Mouse (Mus musculus) limb, embryonic 10.5 days (tissue): ENCODE data around the gene Ttc23l. TPM values are rescaled to one million over a fixed set of nuclear protein-coding genes. Genes with fewer than 3 reads are reported as not detected.
"Not testable (repeated sequence)": the region's sequence is repeated elsewhere in the genome, so short reads cannot be mapped to it uniquely, and the experiment has no call there.

Experiments used
- DNase-seq: peaks from one replicate; pipeline ENCODE4 v3.0.0-alpha.2; 2017; ENCODE audit warnings: low spot score
- H3K27ac ChIP-seq: fragments of 300-500 bp; sonication (generic); 2 replicates; pipeline ENCODE4 v1.5.1; 2016; ENCODE audit warnings: mild to moderate bottlenecking
- H3K27me3 ChIP-seq: fragments of 300-500 bp; sonication (generic); 2 replicates; pipeline ENCODE4 v1.6.1; 2016; ENCODE audit warnings: low read depth, mild to moderate bottlenecking; ENCODE audit not compliant: poor library complexity, severe bottlenecking
- H3K36me3 ChIP-seq: fragments of 300-500 bp; sonication (generic); 2 replicates; pipeline ENCODE4 v1.6.1; 2016; ENCODE audit warnings: mild to moderate bottlenecking, moderate library complexity
- H3K4me1 ChIP-seq: fragments of 300-500 bp; sonication (generic); 2 replicates; pipeline ENCODE4 v1.6.1; 2016
- H3K4me3 ChIP-seq: fragments of 300-500 bp; sonication (generic); 2 replicates; pipeline ENCODE4 v1.5.1; 2016; ENCODE audit warnings: mild to moderate bottlenecking, moderate library complexity
- H3K9me3 ChIP-seq: fragments of 300-500 bp; sonication (generic); replicated peaks from 2 replicates; pipeline ENCODE4 v1.6.1; 2016; ENCODE audit warnings: mild to moderate bottlenecking
- WGBS: fragments of 180-500 bp; shearing (Covaris S2); methylation state at CpG from one replicate; pipeline ENCODE4 v1.1.7; 2016; 5-methylcytosine and 5-hydroxymethylcytosine counted together
- polyA plus RNA-seq: library from polyadenylated mRNA; unstranded; fragments of >200 nt; fragmentation: Nextera tagmentation; extraction: Ambion mirVana; gene quantifications from 2 replicates; pipeline ENCODE4 v1.2.1, GENCODE M21; 2016

Gene Ttc23l
- polyA plus RNA-seq, 1 experiment from 2014 or later = not detected

DNA sequence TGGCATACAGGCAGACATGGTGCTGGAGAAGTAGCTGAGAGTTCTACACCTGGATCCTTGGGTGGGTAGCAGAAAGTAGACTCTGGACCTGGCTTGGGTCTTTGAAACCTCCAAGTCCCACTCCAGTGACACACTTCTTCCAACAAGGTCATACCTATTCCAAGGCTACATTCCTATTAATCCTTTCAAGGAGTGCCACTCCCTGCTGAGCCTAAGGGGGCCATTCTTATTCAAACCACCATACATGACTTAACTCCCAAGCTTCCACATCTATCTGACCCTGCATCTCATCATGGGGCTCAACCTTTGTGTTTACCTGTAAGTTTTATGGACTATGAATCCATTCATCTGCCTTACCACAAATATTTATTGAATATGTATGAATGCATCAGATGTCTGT, 3.8 kb upstream of the Ttc23l start:
- Histone ChIP-seq H3K4me1 (no peaks in the 10 kb centered on the region), H3K27ac (no peak overlapping the region), H3K9me3 (no peaks in the 10 kb centered on the region), H3K4me3 (no peak overlapping the region), H3K36me3 (peaks cover 10% of the 10 kb centered on the region), H3K27me3 (no peaks in the 10 kb centered on the region)
- no peak for DNase-seq

DNA sequence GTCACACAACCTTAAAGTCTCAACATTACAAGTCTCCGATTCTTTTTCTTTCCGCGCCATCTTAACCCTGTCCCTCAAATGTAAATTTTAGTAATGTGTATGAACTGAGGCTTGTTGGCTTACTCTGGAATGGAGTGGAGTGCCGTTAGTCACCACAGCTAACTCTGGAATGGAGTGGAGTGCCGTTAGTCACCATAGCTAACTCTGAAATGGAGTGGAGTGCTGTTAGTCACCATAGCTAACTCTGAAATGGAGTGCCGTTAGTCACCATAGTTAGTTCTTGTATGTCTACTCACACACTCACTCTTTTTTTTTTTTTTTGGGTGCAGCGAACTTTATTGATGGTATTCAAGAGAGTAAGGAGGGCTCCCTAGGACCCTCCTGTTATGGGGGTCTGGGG, 1.5 kb upstream of the Ttc23l start:
- Histone ChIP-seq H3K36me3 (no peaks in the 10 kb centered on the region), H3K4me1 (no peaks in the 10 kb centered on the region), H3K9me3 (no peaks in the 10 kb centered on the region), H3K4me3 (no peak overlapping the region), H3K27me3 (no peaks in the 10 kb centered on the region), H3K27ac (no peak overlapping the region)
- WGBS = 94% methylated on average over 7 of the region's 7 CpGs
- DNase-seq = no peak

DNA sequence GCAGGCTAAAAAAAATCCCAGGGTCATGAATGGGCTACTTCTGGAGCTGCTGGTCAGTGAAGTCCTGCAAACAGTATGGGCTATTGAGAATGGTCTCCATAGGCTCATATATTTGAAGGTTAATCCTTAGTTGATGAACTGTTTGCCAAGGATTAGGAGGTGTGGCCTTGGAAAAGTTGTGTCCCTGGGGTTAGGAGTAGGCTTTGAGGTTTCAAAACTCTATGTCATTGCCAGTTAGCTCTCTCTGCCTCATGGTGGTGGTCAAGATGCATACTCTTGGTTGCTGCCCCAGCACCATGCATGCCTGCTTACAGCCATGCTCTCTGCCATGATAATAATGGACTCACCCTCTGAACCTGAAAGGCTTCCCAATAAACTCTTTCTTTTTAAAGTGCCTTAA, 4.1 kb downstream of the Ttc23l start:
- H3K4me1 ChIP-seq = no peaks in the 10 kb centered on the region
- H3K27me3 ChIP-seq = no peaks in the 10 kb centered on the region
- H3K9me3 ChIP-seq = no peaks in the 10 kb centered on the region
- no peaks in the 10 kb centered on the region for H3K36me3 ChIP-seq
- no peak overlapping the region for H3K27ac ChIP-seq
- DNase-seq = no peak
- no peak overlapping the region for H3K4me3 ChIP-seq

DNA sequence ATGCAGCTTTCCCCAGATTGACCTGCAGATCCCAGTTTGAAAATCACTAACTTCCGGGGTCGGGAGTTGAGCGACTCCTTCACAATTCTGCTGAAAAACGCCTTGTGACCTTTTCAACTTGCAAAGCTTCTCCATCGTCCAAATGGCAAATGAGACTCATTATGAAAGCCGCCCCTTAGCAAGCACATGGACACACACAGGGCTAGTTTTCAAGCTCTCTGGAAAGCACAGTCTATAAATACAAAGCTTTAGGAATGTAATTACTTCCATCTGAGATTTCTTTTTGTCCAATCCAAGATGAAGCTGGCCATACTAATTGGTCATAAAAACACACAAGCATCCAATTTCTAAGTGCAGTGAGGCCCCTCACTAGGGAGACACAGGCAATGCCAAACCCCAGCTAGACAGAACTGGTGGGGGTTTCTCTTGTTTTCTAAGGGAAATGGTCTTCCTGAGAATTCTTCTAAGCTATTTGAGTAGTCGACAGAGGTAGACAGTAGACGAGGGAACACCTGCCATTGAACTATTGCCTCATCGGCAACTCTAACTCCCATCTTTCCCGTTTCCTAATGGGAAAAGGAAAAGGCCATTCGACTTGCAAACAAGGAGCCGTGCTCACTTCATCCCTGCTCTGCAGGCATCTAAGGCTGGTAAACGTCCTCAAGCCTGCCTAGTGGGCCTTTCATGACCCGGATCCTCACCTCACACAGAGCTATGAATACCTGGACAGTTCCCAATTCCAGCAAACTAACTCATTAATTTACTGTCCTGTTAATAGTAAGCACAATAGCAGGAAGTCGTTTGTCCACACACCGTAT, 18.0 kb downstream of the Ttc23l start:
- DNase-seq = peak; percentile 50
- Histone ChIP-seq H3K36me3 (no peaks in the 10 kb centered on the region), H3K27me3 (no peaks in the 10 kb centered on the region), H3K4me3 (no peak overlapping the region; the same call in 1 of the 2 replicates), H3K4me1 (peaks cover 27% of the 10 kb centered on the region), H3K27ac (peak overlapping the region; percentile 83), H3K9me3 (no peaks in the 10 kb centered on the region)
- 36% methylated on average over 16 of the region's 16 CpGs for WGBS

DNA sequence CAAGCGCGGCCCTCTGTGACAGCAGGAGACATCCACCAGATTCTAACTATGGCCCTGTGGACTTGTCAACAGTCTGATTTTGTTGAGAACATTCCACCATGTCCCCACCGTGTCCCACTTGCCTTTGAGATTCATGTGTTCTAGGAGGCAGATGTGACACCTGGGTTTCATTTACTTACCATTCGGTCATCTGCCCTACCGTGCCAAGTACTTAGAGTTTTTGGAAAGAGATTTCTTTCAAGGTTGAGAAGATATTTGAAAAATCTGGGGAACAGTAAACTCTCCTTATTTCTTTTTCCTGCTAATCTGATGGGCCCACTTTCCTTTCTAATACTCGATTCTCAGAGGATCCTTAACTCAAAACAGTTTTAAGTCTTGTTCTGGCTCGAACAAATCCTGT, 22.5 kb downstream of the Ttc23l start:
- peak; percentile 32 for DNase-seq
- whole genome bisulfite sequencing = 66% methylated on average over 7 of the region's 7 CpGs

DNA sequence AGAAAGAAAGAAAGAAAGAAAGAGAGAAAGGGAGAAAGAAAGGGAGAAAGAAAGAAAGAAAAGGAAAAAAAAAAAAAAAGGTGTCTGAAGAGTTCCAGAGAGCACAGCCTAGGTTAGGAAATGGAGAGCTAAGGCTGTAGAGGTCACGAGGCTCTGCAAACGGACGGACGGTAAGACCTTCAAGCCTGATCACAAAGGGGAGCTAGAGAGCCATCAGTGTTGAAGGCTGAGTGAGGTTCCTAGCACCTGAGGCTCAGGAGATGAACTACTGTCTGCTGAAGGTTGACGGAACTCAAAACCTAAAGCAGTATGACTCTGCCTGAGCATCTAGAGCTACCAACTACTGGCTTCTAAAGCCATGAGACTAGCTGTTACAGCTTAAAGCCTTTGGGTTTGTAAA, 23.9 kb downstream of the Ttc23l start:
- Histone ChIP-seq H3K36me3 (no peaks in the 10 kb centered on the region), H3K27ac (no peak overlapping the region), H3K4me1 (peaks cover 7% of the 10 kb centered on the region), H3K27me3 (no peaks in the 10 kb centered on the region), H3K9me3 (no peaks in the 10 kb centered on the region), H3K4me3 (no peak overlapping the region)
- 85% methylated on average over 5 of the region's 5 CpGs for WGBS
- peak; percentile 12 for DNase-seq

More for the DNA sequence above, 22.5 kb downstream of the Ttc23l start:
- Histone ChIP-seq H3K36me3 (no peaks in the 10 kb centered on the region), H3K27ac (no peak overlapping the region), H3K4me1 (peaks cover 21% of the 10 kb centered on the region), H3K27me3 (no peaks in the 10 kb centered on the region), H3K4me3 (no peak overlapping the region), H3K9me3 (no peaks in the 10 kb centered on the region)

DNA sequence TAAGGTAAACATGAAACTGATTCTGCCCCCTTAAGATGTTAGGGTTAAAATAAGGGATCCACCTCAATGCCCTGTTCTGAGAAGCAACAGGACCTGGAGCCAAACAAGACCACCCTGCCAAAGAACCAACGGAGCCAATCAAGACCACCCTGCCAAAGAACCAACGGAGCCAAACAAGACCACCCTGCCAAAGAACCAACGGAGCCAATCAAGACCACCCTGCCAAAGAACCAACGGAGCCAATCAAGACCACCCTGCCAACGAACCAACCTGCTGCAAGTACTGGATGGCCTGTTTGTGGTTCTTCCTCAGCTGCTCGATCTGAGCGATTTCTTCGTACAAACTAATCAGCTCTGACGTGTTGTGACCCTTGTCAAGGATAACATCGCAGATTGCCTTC, 25.1 kb downstream of the Ttc23l start:
- not testable (repeated sequence) for H3K4me3 ChIP-seq, H3K4me1 ChIP-seq, H3K9me3 ChIP-seq, H3K27ac ChIP-seq, H3K27me3 ChIP-seq, DNase-seq, H3K36me3 ChIP-seq
- WGBS = 90% methylated on average over 10 of the region's 10 CpGs

DNA sequence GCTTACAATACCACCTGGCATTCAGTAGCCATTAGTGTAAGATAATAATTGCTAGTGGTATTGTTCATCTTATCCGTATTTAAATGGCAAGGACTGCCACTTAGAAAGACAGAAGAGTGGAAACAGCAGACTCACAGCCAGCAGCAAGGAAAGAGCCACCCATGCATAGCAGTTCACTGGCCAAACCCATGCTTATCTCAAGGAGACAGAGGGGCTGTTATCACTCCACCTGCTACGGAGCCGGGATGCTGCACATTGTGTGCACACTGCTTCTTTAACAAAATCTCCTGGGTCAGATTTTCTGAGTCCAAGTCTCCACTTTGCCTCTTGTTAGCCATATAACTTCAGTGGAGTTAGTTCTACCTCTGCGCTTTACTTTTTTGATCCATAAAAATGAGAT, 27.1 kb downstream of the Ttc23l start:
- peak; percentile 17 for DNase-seq
- Histone ChIP-seq H3K9me3 (no peaks in the 10 kb centered on the region), H3K27me3 (no peaks in the 10 kb centered on the region), H3K27ac (no peak overlapping the region), H3K36me3 (no peaks in the 10 kb centered on the region), H3K4me3 (no peak overlapping the region), H3K4me1 (peaks cover 3% of the 10 kb centered on the region; the same call in 1 of the 2 replicates)
- 94% methylated on average over 4 of the region's 4 CpGs for WGBS

DNA sequence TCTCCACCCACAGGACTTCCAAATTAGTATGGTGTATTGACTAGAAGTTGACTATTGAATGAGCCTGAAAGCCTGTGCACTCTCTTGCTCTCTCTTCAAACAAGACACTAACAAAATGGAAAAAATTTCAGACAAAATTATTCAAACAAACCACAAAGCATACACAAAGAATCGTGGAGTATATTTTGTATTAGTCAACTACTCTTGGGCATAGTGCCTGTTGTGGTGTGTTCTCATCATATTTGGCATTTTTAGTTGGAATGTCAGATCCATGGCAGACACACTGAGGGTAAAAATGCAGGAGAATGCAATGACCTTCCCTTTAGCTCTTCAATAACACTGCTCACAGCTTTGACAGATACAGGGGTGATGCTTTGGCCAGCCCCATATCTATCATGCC, 32.6 kb downstream of the Ttc23l start:
- H3K27me3 ChIP-seq = no peaks in the 10 kb centered on the region

DNA sequence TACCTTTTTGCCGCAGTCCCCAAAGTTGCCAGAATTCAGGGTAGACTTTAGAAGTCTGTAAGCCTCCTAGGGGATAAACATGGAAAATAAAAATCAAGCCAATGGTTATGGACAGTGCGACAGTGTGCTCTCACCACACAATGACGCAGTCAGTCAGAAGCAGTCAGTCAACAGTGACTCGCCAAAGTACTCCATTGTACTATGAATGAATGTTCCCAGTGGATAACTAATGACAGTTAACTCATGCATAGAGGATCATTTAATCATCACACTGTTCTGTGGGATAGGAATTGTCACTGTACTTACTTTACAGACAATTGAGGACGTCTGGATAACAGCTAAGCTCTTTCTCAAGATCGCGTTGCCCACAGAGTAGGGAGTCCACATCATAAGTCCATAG, 43.3 kb downstream of the Ttc23l start:
- H3K36me3 ChIP-seq = no peaks in the 10 kb centered on the region
- no peak overlapping the region for H3K27ac ChIP-seq
- no peaks in the 10 kb centered on the region for H3K27me3 ChIP-seq
- no peaks in the 10 kb centered on the region for H3K4me1 ChIP-seq
- DNase-seq = no peak
- H3K9me3 ChIP-seq = no peaks in the 10 kb centered on the region
- H3K4me3 ChIP-seq = no peak overlapping the region
- 92% methylated on average over 7 of the region's 7 CpGs for WGBS

More for the DNA sequence above, 32.6 kb downstream of the Ttc23l start:
- Histone ChIP-seq H3K36me3 (no peaks in the 10 kb centered on the region), H3K27ac (no peak overlapping the region), H3K4me3 (no peak overlapping the region), H3K9me3 (no peaks in the 10 kb centered on the region), H3K4me1 (no peaks in the 10 kb centered on the region)
- 85% methylated on average over 1 of the region's 1 CpGs for WGBS
- no peak for DNase-seq

DNA sequence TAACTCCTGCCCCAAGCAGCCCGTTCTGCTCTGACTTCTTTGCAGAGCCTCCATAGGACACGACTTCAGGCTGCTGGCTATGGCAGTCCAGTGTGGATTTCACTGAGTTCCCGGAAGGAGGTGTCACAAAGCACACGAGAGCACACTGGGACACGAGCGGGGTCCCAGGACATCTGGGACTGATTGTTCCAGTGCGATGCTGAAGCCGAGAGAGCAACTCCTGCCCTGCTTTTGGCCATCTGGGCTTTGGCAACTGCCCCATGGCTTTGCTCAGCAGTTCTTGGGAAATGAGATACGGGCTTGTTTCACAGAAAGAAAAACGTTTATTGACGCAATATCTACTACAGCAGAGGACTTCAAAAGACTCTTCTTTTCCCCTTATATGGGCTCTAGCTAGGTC, 52.4 kb downstream of the Ttc23l start:
- DNase-seq = peak; percentile 52
- 39% methylated on average over 11 of the region's 11 CpGs for WGBS
- no peaks in the 10 kb centered on the region for H3K27me3 ChIP-seq

DNA sequence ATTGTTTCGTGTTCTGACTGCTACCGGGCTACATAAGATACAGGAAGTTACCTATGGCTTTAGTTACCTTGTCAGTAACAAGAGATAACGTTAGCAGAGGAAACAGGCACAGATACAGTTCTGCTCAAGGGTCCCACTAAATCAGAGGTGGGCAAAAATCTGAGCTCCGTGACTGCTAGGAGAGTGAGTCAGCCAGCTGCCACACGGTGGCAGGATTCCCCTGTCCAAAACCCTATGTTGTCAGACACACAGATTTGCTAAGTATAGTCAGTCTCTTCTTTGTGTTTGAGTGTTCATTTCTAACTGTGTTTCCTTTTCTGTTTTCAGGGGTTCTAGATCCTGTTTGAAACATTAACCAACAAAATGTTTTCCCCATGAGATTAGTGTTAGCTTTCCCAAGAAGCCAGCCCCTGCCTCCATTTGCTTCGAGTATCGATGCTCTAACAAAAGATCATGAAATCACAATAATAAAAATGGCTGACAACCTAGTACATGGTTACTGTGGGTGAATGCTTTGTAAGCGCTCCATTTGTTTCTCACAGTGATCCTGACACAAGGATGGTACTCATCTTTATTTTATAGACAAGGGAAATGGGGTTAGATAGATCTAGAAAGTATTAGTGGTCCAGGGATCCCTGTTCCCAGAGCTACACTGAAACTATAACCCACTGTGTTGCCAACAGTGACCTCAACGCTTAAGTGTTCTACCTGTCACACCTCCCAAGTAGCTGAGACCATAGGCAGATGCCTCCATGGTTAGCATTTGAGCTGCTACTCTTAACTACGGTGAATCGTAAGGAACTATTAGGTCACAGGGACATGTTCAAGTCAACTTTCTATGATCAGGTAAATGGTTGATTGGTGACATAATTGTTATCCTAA, 57.4 kb downstream of the Ttc23l start:
- peak overlapping the region; percentile 47; the same call in 1 of the 2 replicates for H3K27ac ChIP-seq
- H3K4me1 ChIP-seq = peaks cover 3% of the 10 kb centered on the region
- WGBS = 63% methylated on average over 11 of the region's 11 CpGs
- no peaks in the 10 kb centered on the region for H3K27me3 ChIP-seq
- peaks cover 4% of the 10 kb centered on the region for H3K36me3 ChIP-seq
- no peaks in the 10 kb centered on the region for H3K9me3 ChIP-seq
- no peak overlapping the region for H3K4me3 ChIP-seq
- DNase-seq = peak; percentile 83

More for the DNA sequence above, 52.4 kb downstream of the Ttc23l start:
- Histone ChIP-seq H3K27ac (peak overlapping the region; percentile 71), H3K4me1 (peaks cover 9% of the 10 kb centered on the region), H3K36me3 (no peaks in the 10 kb centered on the region), H3K4me3 (no peak overlapping the region), H3K9me3 (no peaks in the 10 kb centered on the region)

DNA sequence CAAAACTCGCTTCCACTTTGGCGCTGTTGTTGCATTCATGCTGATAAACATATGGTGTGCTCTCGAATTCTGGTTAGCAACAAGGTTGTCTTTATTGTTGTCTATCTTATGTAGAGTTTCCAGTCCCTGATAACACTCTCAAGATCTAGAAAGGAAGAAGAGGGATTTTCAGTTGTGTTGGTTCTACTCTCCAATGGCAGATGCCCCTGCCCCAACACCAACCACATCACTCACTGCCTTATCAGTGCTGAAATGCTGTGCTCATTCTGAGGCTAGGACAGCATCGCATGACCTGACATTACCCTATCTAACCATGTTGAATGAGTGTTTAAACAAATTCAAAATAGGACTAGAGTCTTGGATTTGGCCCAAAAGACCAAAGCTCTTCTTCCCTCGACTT, 58.4 kb downstream of the Ttc23l start:
- Histone ChIP-seq H3K27me3 (no peaks in the 10 kb centered on the region), H3K27ac (no peak overlapping the region), H3K9me3 (no peaks in the 10 kb centered on the region), H3K36me3 (peaks cover 10% of the 10 kb centered on the region), H3K4me1 (no peaks in the 10 kb centered on the region), H3K4me3 (no peak overlapping the region)
- DNase-seq = no peak
- 88% methylated on average over 5 of the region's 5 CpGs for WGBS
